Mouse (Mus musculus) common myeloid progenitor, adult 5-6 weeks (primary cell): ENCODE measurements around the gene Mpnd. TPM values are rescaled to one million over a fixed set of nuclear protein-coding genes. Genes with fewer than 3 reads are reported as not detected.

Experiments used
- ATAC-seq: replicated peaks from 2 replicates; pipeline ENCODE4 v1.8.0; 2016; ENCODE audit warnings: low read depth, mild to moderate bottlenecking, moderate TSS enrichment, inconsistent platforms; ENCODE audit not compliant: poor library complexity, severe bottlenecking
- total RNA-seq: library from RNA; stranded (forward); fragments of 200-1000, 187-1606 nt; gene quantifications from 2 replicates; pipeline ENCODE4 v1.2.3, GENCODE M21; 2017

Gene Mpnd
- total RNA-seq, 1 experiment from 2014 or later: 70.7 TPM

DNA sequence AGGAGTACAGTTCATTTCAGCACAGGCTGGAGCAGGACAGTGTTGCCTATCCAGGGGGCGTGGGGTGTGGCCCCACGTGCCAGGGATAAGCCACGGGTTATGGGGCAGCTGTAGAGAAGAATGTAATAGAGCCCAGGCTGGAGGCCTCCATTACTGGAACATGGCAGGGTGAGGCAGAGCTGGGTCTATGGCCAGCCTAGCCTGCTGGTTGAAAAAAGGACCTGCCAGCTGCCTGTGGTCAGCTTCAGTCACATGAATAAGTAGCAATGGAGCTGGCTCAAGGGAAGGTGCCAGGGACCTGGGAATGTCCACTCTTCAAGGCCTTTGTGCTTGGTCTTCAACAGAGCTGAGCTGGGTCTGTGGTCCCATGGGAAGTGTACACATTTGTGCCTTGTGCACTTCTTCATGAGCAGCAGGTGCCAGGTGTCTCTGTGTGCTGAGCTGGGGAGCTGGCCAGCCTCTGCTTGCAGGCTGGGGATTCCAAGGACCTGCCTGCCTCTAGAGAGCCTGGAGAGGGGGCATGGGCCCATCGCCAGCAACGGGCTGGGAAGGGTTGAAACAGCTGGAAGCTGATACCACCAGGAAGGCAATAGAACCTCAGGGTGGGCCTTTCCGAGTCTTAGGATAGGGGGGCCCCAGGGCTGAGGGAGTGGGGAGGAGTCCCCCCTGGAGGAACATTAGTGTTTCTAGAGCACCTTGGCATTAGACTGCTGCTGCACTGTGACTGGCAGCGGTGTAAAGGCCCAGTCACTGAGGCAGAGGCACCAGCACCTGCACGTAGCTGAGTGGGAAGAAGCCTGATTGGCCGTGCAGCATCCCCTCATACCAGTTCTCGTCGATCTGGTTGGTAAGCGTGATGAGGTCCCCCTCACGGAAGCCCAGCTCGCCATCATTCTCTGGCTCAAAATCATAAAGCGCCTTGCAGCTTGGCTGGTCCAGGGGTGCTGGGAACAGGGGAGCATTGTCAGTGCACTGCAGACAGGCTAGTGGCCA, 11.6 kb downstream of the Mpnd start:
- ATAC-seq: no peak

DNA sequence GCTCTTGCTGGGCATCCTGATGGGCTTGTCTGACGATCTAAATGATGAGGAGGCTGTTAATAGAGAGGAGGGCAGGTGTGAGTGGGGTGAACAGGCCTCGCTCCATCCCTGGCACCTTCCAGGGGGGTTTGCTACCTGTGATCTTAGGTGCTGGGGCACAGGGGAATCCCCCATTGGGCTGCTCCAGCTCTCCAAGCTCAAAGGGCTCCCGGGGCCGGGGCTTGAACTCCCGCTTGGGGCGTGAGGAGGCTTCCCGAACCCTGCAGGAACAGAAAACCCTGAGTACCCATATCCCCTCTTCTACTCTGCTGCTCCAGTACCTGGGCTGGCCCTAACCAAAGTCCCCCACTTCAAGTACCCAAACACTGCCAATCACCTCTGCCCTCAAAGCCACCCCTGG, 12.3 kb downstream of the Mpnd start:
- no peak for ATAC-seq

DNA sequence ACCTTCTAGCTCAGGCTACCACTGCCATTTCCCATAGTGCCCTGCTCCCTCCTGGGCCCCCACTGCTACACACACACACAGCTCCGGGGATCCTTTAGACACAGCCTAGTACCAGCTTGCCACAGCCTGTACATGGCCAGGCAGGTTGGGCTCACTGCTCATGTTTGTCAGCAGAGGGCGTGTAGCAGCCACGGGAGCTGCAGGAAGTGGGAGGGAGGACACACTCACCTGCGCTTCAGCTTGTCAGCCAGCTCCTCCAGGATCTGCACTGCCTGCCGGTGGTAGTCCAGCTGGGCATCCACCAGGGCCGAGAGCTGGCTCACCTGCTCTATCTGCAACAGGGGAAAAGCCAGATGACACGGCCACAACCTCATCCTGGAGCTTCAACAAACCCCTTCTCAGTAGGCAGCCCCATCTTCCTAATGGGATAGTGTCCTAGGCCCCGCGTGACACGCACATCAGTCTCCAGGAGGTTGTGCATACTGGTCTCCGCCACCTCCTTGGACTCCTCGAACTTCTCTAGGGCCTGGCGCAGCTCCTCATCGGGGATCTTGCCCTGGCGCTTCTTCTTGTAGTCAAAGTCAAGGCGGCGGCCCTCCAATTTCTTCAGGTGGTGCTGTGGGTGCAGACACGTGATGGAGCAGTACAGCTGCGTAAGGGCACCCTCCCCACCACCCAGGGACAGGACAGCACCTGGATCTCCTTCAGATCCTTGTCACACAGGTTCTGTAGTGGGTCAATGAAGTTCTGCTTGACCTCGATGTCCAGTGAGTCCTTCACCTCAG, 13.0 kb downstream of the Mpnd start:
- ATAC-seq: peak; percentile 33; the same call in 1 of the 2 replicates

DNA sequence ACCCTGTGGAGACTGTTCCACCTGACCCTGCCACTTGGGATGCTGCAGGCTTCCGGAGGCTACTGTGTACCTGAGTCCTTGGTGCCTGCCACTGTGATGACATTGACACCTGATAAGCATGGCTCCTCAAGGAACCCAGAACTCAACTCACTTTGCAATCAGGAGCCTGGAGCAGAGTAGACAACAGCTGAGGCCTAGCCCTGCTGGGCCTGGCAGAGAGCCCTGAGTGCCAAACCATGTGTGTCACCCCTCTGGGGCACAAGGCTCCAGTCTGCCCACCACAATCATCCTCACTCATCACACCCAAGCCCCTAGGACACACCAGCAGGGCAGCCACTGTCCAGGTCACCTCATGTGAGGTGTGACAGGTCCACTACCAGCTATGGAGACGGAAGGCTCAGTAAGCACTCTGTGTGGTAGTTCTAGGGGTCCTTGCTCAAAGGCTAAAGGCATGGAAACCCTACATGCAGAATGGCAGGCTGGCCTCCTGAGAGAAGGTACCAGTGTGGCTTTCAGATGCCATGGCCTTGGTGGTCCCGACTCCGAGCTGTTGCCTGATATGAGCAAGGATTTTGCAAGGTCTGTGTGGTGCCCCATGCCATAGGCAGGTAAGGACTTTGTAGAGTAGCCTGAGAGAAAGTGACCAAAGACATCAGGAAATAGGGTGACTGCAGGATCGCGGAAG, 15.0 kb downstream of the Mpnd start:
- ATAC-seq: no peak

DNA sequence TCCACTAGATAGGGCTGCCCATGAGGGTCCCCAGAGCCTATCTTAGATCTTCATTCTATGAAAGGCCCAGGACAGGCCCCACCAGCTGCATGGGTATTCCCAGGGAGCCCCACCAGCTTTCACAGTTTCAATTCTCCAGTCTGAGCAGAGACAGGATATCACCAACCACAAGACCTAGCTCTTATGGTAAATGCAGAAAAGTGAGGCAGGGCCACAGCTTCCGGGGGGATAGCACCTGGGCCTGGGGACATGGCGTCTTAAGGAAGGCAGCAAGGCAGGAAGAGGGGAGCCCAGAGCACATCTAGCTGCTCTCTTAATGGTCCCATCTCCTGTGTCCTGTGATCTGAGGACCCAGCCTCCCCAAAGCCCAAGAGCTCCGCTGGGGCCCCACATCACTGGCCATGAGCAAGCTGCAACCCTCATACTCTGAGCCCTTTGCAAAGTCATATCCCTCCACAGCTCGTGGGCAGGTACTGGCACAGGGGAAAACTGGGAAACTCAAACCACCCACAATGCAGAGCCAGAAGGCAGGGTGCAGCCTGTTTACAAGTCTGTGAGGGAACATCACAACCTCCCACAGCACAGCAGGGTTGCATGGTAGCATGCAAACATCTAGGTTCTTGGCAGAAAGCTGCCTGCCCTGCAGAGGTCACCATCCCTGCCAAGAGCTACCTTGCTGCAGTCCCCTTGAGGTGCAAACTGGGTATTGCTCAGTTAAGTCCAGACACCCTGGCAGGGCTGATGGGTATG, 15.8 kb downstream of the Mpnd start:
- ATAC-seq: peak; percentile 52

DNA sequence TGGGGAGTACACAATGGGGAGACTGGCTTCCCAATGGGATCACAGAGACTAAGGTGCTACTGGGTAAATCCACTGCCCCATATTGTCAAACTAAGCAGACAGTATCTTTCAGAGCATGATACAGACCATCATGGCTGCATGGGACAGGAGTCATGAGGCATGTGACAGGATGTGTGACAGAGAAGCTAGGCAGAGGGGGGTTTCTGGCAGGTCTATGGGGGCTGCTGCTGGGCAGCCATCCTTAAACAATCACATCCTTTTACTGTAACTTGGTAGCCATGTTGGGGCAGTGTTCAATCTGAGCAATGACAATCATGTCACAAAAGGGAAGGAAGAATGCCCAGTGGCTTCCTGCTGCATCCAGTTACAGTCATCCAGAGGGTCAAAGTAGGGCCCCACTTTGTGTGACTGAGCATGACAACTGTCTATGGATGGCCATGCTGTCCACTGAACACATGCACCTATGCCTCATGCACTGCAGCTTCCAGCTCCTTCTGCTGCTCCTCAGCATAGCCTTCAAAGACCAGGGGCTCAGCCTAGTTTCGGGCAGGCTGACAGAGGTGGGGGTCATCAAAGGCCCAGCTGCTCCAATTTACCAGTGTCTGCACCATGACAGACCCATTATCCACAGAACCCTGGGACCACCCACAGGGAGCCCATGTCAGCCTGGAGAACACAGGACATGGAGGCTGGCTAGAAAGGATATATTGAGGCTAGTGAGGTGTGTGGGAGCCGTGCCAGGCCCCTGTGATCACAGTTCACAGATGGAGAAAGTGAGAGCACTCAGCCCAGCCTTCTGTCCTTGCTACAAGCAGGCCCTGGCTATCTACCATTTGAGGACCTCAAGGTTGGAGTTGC, 16.8 kb downstream of the Mpnd start:
- no peak for ATAC-seq

DNA sequence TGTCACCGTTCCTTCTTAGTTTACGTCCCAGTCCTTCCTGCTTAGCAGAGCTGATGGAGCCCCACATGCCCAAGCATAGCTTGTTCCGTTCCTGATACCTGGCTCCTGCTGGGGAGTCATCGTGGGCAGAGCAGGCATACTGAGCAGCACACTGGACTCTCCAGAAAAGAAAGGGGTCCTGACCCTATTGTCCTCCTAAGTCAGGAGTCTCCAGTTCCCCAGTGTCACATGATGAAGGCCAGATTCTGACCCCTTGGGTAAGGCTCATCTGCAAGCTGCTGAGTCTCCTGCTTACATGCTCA, 17.4 kb downstream of the Mpnd start:
- ATAC-seq: no peak

DNA sequence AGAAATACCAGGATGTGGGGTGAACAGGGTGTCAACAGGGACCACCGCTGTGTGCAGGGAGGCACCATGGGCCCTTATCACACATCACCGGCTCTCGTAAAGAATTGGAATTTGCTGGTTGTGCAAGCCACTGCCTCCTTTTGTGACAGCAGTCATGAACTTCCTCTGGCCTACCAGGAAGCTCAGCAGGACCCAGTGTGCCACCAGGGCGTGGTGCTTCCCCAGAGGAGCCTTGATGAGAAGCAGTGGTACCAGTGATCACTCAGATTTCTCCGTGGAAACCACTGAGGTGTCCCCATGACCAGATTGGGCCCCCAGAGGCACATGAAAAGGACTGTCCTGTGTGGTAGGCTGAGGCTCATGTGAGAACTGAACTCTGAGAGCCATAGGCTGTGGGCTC, 17.9 kb downstream of the Mpnd start:
- peak; percentile 55 for ATAC-seq

DNA sequence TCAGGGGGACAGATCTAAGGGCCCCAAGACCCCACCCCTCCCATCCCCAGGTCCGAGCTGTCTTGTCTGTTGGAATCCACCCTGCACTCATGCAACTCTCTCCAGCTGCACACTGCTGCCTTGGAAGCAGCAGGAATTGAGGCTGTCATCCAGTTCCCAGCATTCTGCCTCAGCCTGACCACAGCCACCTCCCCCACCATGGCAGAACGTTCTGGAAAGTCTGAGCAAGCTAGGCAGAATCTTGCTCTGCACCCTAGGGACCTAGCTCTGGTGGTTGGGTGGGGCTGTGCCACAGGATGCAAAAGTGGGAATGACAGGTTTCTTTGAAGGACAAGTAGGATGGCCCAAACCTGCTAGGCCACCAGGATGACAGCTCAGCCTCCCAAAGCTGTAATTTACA, 19.0 kb downstream of the Mpnd start:
- ATAC-seq: no peak

DNA sequence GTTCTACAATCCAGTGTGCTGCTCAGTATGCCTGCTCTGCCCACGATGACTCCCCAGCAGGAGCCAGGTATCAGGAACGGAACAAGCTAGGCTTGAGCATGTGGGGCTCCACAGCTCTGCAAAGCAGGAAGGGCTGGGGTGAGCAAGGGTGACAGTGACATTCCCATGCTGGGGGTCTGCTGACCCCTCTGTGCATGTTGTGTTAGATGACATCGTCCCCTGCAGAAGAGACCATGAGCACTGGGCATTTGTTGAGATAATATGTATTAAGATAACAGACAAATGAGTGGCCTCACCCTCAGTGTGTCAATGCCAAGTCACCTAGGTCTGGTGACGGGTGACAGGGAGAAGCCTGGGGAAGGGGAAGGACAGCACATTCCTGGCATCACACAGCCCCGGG, 19.4 kb downstream of the Mpnd start:
- ATAC-seq: no peak

DNA sequence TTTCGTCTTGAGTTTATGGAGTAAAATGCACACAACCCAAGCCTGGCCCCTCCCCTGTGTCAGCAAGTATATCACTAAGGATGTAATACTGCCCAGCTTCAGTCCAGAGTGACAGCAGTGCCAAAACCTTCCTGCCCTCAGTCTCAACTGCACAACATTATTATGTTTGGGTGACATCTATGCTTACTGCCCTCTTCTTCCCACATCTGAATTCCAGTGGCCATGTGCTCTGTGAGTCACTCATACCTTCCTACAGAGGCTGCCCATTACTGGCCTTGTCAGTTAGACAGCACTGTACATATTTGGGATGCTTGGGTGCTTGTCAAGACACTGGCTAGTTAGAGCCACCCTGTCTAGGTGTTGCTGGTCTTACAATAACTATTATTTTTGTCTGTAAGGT, 20.8 kb downstream of the Mpnd start:
- no peak for ATAC-seq

DNA sequence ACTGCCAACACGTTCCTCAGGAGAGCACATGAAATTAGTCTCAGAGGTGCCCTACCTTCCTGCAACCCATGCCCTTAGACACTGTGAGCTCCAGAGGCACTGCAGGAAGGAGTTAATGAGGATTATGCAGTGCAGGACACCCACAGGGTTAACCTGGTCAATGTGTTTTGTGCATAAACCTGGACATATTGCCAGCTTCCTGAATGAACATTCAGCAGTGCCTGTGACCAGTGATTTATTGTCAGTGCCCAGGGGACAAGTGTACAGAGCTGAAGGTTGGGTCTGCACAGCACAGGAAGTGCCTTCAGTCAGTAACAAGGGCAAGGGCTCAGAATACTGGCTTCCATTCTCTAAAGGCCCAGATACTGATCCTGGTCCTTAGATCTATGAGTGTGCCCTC, 21.4 kb downstream of the Mpnd start:
- no peak for ATAC-seq

DNA sequence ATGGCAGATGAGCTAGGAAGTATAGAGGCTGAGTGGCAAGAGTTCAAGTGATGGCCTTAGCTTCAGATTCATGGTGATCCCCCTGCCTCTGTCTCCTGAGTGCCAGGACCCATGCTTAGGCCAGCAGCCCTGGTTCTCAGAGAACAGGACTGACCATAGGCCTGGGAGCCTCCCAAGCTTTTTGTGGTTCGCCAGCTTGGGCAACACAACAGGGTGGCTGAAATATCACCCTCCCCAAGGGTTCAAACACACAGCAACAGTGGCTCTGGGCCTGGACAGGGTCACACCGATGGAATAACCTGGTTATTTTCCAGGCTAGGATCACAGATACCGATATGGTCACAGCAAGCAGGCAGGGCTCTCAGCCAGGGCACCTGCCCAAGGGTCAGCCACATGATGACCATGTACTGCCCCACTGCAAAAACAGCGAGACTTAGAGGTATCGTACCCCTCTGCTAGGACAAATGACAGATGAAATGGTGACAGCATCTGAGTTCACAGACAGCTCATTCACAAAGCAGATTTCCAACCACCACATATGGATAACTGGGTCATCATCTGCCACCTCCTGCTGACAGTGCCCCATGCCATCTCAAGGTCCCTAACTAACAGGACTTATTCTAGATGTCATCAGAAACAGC, 22.4 kb downstream of the Mpnd start:
- ATAC-seq: no peak

DNA sequence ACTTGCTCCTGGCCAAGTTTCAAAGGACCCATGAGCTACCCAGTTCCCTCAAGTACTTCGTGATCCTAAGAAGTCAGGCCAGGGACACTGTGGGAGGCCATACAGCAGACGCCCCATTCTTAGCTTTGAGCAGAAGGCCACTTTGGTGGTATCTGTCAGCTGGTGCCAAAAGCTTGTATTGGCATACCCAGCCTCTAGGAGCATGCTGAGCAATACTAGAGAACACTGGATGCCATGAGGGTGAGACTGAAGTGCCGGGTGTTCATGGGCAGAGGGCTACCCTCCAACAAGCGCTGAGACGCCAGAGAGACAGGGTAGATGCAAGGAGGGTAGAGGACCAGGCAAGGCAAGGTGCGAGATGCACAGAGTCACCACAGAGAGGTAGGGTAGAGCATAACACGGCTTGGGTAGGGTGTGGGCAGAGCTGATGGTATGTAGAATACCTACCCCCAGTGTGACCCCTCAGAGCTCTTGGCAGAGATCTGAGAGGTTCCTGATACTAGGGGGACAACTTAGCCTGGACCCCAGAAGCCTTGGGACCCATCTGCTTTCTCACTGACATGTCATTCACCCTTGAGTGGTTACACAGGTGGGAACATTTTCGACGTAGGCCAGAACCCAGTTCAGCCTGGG, 24.8 kb downstream of the Mpnd start:
- ATAC-seq: no peak

DNA sequence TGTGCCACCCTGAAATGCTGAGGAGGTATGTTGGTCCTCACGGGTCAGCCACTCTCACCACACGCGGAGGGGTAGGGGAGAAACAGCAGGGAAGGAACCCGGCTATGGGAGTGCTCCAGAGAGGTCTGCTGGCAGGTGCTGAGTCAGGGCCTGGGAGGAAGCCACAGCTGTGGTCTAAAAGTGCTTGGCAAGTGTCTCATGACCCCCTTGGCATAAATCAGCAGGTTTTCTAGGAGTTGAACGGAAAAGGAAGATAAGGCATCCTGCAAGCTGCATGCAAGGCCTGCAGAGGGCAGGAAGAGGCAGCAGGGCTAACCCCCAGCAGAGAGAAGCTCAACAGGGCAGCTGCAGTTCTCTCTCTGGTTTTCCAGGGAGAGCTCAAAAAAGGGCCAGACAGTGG, 25.4 kb downstream of the Mpnd start:
- peak; percentile 88 for ATAC-seq

DNA sequence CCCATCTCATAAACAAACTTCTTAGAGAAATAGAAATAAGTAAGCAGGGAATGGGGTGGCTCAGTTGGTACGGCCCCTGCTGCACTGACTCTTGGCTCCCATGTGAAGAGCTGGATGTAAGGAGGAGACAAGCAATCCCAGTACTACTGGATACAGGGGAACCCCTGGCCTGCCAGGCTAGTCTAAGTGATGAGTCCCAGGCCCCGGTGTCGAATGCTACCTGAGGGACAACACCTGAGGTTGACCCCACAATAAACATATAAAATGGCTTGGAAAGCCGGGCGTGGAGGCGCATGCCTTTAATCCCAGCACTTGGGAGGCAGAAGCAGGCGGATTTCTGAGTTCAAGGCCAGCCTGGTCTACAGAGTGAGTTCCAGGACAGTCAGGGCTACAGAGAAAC, 25.9 kb downstream of the Mpnd start:
- no peak for ATAC-seq

DNA sequence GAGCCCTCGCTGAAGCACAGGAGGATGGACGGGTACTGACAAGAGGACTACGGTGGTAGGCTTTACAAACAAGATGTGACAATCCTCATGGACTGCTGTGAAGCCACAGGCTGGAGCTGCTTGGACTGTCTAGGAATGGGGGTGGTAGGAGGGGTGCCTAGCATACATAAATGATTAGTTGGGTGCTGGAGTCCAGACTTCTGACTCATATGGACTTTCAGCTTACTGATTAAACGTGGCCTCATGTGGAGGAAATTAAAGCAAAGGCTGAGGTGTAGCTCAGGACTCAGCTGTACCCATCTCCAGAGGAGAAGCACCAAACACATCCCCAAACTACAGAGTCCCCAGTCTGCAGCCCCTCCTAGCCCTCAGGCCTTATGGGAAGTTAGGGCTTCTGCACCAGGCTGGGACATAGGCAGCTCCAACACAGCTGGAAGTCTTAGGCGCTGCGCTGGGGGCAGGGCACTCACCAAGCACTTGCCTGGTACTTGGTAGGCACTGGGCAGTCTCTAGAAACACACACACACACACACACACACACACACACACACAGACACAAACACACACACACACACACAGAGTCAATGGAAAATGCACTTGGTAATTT, 26.7 kb downstream of the Mpnd start:
- ATAC-seq: no peak

DNA sequence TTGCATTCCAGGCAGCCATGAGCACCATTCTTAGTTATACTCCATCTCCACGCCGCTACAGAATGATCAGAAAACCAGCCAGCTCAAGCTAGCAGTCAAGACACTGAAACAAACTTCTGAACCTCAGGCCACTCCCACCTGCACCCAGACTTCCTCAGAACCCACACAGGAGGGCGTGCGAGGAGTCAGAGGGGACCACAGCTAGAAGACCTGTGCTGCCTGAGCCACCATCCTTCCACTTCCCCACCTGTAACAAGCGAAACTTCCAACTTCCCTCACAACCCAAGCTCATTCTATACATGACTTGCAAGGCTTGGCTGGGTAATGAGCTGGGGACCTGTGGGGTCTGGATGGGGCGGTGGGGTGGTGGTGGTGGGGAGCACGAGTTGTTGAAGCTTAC, 27.3 kb downstream of the Mpnd start:
- peak; percentile 19; the same call in 1 of the 2 replicates for ATAC-seq
